Comparison of ENCODE assay signal across 8 mouse cellular contexts in genomic region chr11:101170354-101170810, GRCm38 (mm10). TPM values are rescaled to one million over a fixed set of nuclear protein-coding genes. Genes with fewer than 3 reads are reported as not detected.
DNase-seq lines count a peak whose midpoint lies in the region; ATAC-seq and TF ChIP-seq lines count a peak whose summit lies in the region.

Gene Cntnap1, plus strand, starts transcription at chr11:101170523.

- WGBS in liver, embryonic 13.5 days (ENCODE audit: insufficient replicate concordance): 1% methylated on average over 35 of the region's 35 CpGs
- 2% methylated on average over 35 of the region's 35 CpGs for WGBS in olfactory bulb, adult 2 months

- H3K27me3 ChIP-seq in liver, embryonic 13.5 days: peaks cover 100% of the 10 kb centered on the region

- TF ChIP-seq CTCF in olfactory bulb, adult 2 months (IDR thresholded peaks at IDR 0.05; ENCODE audit: insufficient read depth, low read depth, low read length): no peak

- peak within 1 kb of the TSS; percentile 58 for H3K4me3 ChIP-seq in liver, embryonic 13.5 days (replicated peaks)
- H3K4me3 ChIP-seq in olfactory bulb, adult 2 months (ENCODE audit: insufficient read depth, low read depth, low read length): peak within 1 kb of the TSS; percentile 68

- H3K4me2 ChIP-seq in liver, embryonic 13.5 days: peak within 1 kb of the TSS; percentile 72

- no peak for TF ChIP-seq POLR2A in olfactory bulb, adult 2 months (IDR thresholded peaks at IDR 0.05; ENCODE audit: insufficient read depth, low read depth, low read length)

- peaks cover 13% of the 10 kb centered on the region; the same call in 1 of the 2 replicates for H3K36me3 ChIP-seq in liver, embryonic 13.5 days

- peak within 1 kb of the TSS; percentile 52 for H3K9ac ChIP-seq in liver, embryonic 13.5 days

- no peaks in the 10 kb centered on the region for H3K9me3 ChIP-seq in liver, embryonic 13.5 days (replicated peaks)

- DNase-seq in layer of hippocampus, adult 8-10 months (ENCODE audit: low spot score in 2 of 2): no peak
- no peak for DNase-seq in layer of hippocampus, adult 9-10 months (ENCODE audit: low spot score)
- DNase-seq in cerebellum, adult 8-10 months: peak; percentile 69
- DNase-seq in gastrocnemius, postnatal 36 days: peak; percentile 74 to 80
- DNase-seq in kidney, adult 18-20 months: peak; percentile 73
- DNase-seq in liver, embryonic 13.5 days: no peak
- DNase-seq in natural killer cell, adult 2 months (ENCODE audit: low spot score in 2 of 2): no peak

- peak within 1 kb of the TSS; percentile 11; the same call in 1 of the 2 replicates for H3K27ac ChIP-seq in liver, embryonic 13.5 days
- H3K27ac ChIP-seq in olfactory bulb, adult 2 months (ENCODE audit: insufficient read depth, low read depth, low read length): peak within 1 kb of the TSS; percentile 49

- intact Hi-C loops in gastrocnemius, postnatal 36 days (cut with DNase I): loop anchor here (5.0 kb wide), 1 partner anchor 53 kb away; the partner anchor contains the start of genes Retreg3 and Tubg1

- no peak for ATAC-seq in liver, embryonic 13.5 days (ENCODE audit: low read depth)

- peaks cover 74% of the 10 kb centered on the region for H3K4me1 ChIP-seq in liver, embryonic 13.5 days (replicated peaks)
- peaks cover 39% of the 10 kb centered on the region for H3K4me1 ChIP-seq in olfactory bulb, adult 2 months (ENCODE audit: control insufficient read depth, insufficient read depth, low read length)

RNA-seq across cellular contexts. Expression of gene Cntnap1, which starts in this region (rescaled TPM):
- 100 to 1,000 TPM; 157 to 185 (median 168) TPM for total RNA-seq in layer of hippocampus, adult 8-10 months (2022)
- total RNA-seq in gastrocnemius, postnatal 36 days (2021): 1 to 10 TPM; 1.1 to 2.1 TPM
- polyA plus RNA-seq in liver, embryonic 13.5 days (2015; fragmentation: Nextera tagmentation; extraction: Ambion mirVana): 0.09 and 0.12 TPM in 2 replicates
- not detected in 2 replicates for polyA plus RNA-seq in olfactory bulb, adult 2 months (2012; ENCODE audit: insufficient read depth, insufficient read length, low replicate concordance, missing spikeins)

Comparison
In these comparisons a context has a peak if more than half of its experiments do, and no peak if none do; other contexts are left out.
1. RNA of gene Cntnap1 (total RNA-seq): 157 to 185 TPM in layer of hippocampus, adult 8-10 months; 1.1 to 2.1 TPM in gastrocnemius, postnatal 36 days; every median in the first group is over 10 times any median in the second.
2. DNase-seq: peak in cerebellum, adult 8-10 months (single experiment), gastrocnemius, postnatal 36 days (2 of 2) and kidney, adult 18-20 months (single experiment); none in layer of hippocampus, adult 8-10 months (0 of 2), layer of hippocampus, adult 9-10 months (single experiment), liver, embryonic 13.5 days (single experiment) and natural killer cell, adult 2 months (0 of 2).